Comparison of ENCODE assay signal across 13 mouse cellular contexts in the genomic region with DNA sequence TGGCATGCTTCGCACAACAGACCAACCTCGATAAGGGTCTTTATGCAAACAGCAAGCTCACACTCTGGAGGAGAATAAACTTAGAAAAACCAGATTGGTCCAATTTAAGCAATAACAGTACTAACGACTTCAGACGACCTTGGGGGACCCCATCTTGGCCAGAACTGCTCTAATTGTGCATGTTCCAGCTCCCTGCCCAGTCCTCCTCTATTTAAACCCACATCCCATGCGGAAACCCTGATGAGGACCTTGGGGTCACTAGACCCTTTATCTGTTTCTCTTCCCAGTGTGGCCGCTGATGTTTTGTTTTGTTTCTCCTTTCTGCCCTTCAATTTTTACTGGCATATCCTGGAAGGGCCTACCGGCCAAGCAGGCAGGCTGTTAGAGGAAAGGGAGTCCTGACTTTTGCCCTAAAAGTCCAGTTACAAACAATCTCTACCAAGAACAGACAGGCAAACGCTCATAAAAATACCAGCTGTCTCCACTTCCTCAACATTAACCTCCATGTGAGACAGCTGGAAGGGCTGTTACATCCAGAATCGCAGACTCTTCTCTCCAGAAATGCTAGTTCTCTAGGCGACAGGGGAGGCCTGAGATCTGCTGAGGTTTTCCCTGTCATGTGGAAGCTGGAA. TPM values are rescaled to one million over a fixed set of nuclear protein-coding genes. Genes with fewer than 3 reads are reported as not detected.
DNase-seq lines count a peak whose midpoint lies in the region; ATAC-seq and TF ChIP-seq lines count a peak whose summit lies in the region.
"Had no signal": no experiment of that assay in that cellular context is flagged by ENCODE, and none has a peak within 500 bp of the region (broad histone marks: within the 10 kb centered on the region; RNA-seq: fewer than 3 reads in every experiment).

No protein-coding gene starts in this region.

- 0 out of 2 replicates have a peak overlapping the region, but pooled peaks have one; percentile 22 for H3K9ac ChIP-seq in heart, adult 2 months (ENCODE audit: low read depth, low read length)
- no peak overlapping the region for H3K9ac ChIP-seq in kidney, embryonic 14.5 days (ENCODE audit: low read depth, low read length)
- H3K9ac ChIP-seq in limb, embryonic 14.5 days (ENCODE audit: low read depth, low read length, severe bottlenecking), result no peak overlapping the region
- H3K9ac ChIP-seq: liver, embryonic 14.5 days; midbrain, embryonic 12.5 days had no signal

- no peak for TF ChIP-seq CTCF in heart, adult 2 months (IDR thresholded peaks at IDR 0.05)

- intact Hi-C loops in heart, adult 2 months (cut with DNase I), result no loop called here
- intact Hi-C loops in heart, postnatal 14 days (cut with DNase I), result loop anchor here (5.0 kb wide), 1 partner anchor 32 kb away; no protein-coding TSS in a partner anchor

- no peak for TF ChIP-seq EP300 in heart, adult 2 months (IDR thresholded peaks at IDR 0.05; ENCODE audit: insufficient read depth, low read depth, low read length)

- no peaks in the 10 kb centered on the region for H3K27me3 ChIP-seq in heart, adult 2 months (ENCODE audit: control insufficient read depth, insufficient read depth, low read length)
- no peaks in the 10 kb centered on the region for H3K27me3 ChIP-seq in kidney, embryonic 14.5 days (ENCODE audit: control insufficient read depth, insufficient read depth, low read length)
- no peaks in the 10 kb centered on the region for H3K27me3 ChIP-seq in limb, embryonic 14.5 days (ENCODE audit: control insufficient read depth, insufficient read depth, low read length)

- H3K4me3 ChIP-seq in heart, adult 2 months, result no peak overlapping the region
- no peak overlapping the region for H3K4me3 ChIP-seq in kidney, embryonic 14.5 days (ENCODE audit: low read length)
- H3K4me3 ChIP-seq in limb, embryonic 14.5 days (replicated peaks; ENCODE audit: low read length), result no peak overlapping the region
- H3K4me3 ChIP-seq: hindbrain, embryonic 10.5 days; midbrain, embryonic 12.5 days had no signal

- TF ChIP-seq POLR2A in heart, adult 2 months (IDR thresholded peaks at IDR 0.05; ENCODE audit: insufficient read depth, low read depth, low read length), result peak; percentile 28; the same call in 1 of the 2 replicates
- no peak for TF ChIP-seq POLR2A in limb, embryonic 14.5 days (IDR thresholded peaks at IDR 0.05; ENCODE audit: borderline replicate concordance, extremely low read depth, insufficient read depth, insufficient read length)

- peaks cover 2% of the 10 kb centered on the region; the same call in 1 of the 2 replicates for H3K79me2 ChIP-seq in heart, adult 2 months (replicated peaks; ENCODE audit: control insufficient read depth, insufficient read depth, low read length)

- H3K36me3 ChIP-seq in heart, adult 2 months (ENCODE audit: control insufficient read depth, insufficient read depth, low read length), result peaks cover 12% of the 10 kb centered on the region
- no peaks in the 10 kb centered on the region for H3K36me3 ChIP-seq in kidney, embryonic 14.5 days (ENCODE audit: control insufficient read depth, insufficient read depth, low read length)
- no peaks in the 10 kb centered on the region for H3K36me3 ChIP-seq in limb, embryonic 14.5 days (ENCODE audit: control insufficient read depth, insufficient read depth, low read length)
- H3K36me3 ChIP-seq: hindbrain, embryonic 10.5 days; midbrain, embryonic 12.5 days had no signal

- WGBS in heart, adult 2 months, result 38% methylated on average over 10 of the region's 10 CpGs
- 29% methylated on average over 10 of the region's 10 CpGs for WGBS in kidney, embryonic 14.5 days
- 35% methylated on average over 10 of the region's 10 CpGs for WGBS in limb, embryonic 14.5 days

- H3K4me2 ChIP-seq in kidney, embryonic 14.5 days (replicated peaks; ENCODE audit: low read depth, low read length), result no peak overlapping the region
- H3K4me2 ChIP-seq in limb, embryonic 14.5 days (replicated peaks; ENCODE audit: low read depth, low read length, severe bottlenecking), result no peak overlapping the region
- H3K4me2 ChIP-seq: midbrain, embryonic 12.5 days had no signal

- H3K27ac ChIP-seq in heart, adult 2 months, result peak overlapping the region; percentile 49
- H3K27ac ChIP-seq in kidney, embryonic 14.5 days (ENCODE audit: low read depth, low read length), result peak overlapping the region; percentile 59
- H3K27ac ChIP-seq in limb, embryonic 14.5 days (replicated peaks; ENCODE audit: low read depth, low read length), result peak overlapping the region; percentile 45; the same call in 1 of the 2 replicates
- H3K27ac ChIP-seq: hindbrain, embryonic 10.5 days; liver, embryonic 14.5 days; midbrain, embryonic 12.5 days had no signal

- 0 out of 2 replicates have a peak, but pooled peaks cover 9% of the 10 kb centered on the region for H3K9me3 ChIP-seq in kidney, embryonic 14.5 days (ENCODE audit: control insufficient read depth, low read length)
- H3K9me3 ChIP-seq in limb, embryonic 14.5 days (ENCODE audit: control insufficient read depth, low read length), result peaks cover 6% of the 10 kb centered on the region; the same call in 1 of the 2 replicates
- H3K9me3 ChIP-seq: midbrain, embryonic 12.5 days had no signal

- peak in 1 of 2 experiments; percentile 32 for DNase-seq in heart, adult 2 months
- DNase-seq in heart, postnatal 14 days, result no peak
- DNase-seq in limb, embryonic 14.5 days (ENCODE audit: low spot score), result no peak
- no peak for DNase-seq in left cerebral cortex, adult 11 months (ENCODE audit: low spot score)
- no peak for DNase-seq in natural killer cell, adult 2 months (ENCODE audit: low spot score in 2 of 2)
- DNase-seq in neural tube, embryonic 10.5 days (ENCODE audit: extremely low spot score, low spot score), result no peak
- DNase-seq: embryo, embryonic 11 days; layer of hippocampus, adult 9-11 months had no signal

- ATAC-seq in granulocyte monocyte progenitor cell, adult 5-6 weeks (replicated peaks; ENCODE audit: poor library complexity, severe bottlenecking), result peak; percentile 34
- ATAC-seq in kidney, embryonic 14.5 days (ENCODE audit: low FRiP score, low TSS enrichment), result peak; percentile 68; the same call in 1 of the 2 replicates
- peak; percentile 32; the same call in 1 of the 2 replicates for ATAC-seq in limb, embryonic 14.5 days (ENCODE audit: low FRiP score, low read depth)

- H3K4me1 ChIP-seq in heart, adult 2 months (ENCODE audit: control insufficient read depth, insufficient read depth, low read length), result peaks cover 28% of the 10 kb centered on the region
- peaks cover 9% of the 10 kb centered on the region; the same call in 1 of the 2 replicates for H3K4me1 ChIP-seq in kidney, embryonic 14.5 days (ENCODE audit: control insufficient read depth, insufficient read depth, low read length)
- peaks cover 7% of the 10 kb centered on the region for H3K4me1 ChIP-seq in limb, embryonic 14.5 days (ENCODE audit: control insufficient read depth, insufficient read depth, low read length)
- H3K4me1 ChIP-seq: midbrain, embryonic 12.5 days had no signal

RNA-seq across cellular contexts. Expression of gene Mgat4a, which starts 36.0 kb away (rescaled TPM):
- total RNA-seq in heart, adult 2 months (2021), result 10 to 100 TPM in 1 of 2 experiments, 1 to 10 TPM in 1; 8.7 to 11.8 TPM
- polyA plus RNA-seq in heart, adult 2 months (2012; rRNA removed), result 4.5 and 7.6 TPM in 2 replicates
- total RNA-seq in heart, postnatal 14 days (2021), result 10 to 100 TPM; 16.2 to 16.9 TPM
- total RNA-seq in granulocyte monocyte progenitor cell, adult 5-6 weeks (2014; fragmentation: Nextera tagmentation), result 11.3 and 12.9 TPM in 2 replicates
- 12.9 and 16.0 TPM in 2 replicates for total RNA-seq in granulocyte monocyte progenitor cell, adult 5-6 weeks (2017)
- 7.1 and 9.5 TPM in 2 replicates for polyA plus RNA-seq in kidney, embryonic 14.5 days (2014; fragmentation: Nextera tagmentation; extraction: Ambion mirVana)
- polyA plus RNA-seq in limb, embryonic 14.5 days (2012; rRNA removed), result 6.8 and 8.2 TPM in 2 replicates
- polyA plus RNA-seq in limb, embryonic 14.5 days (2014; fragmentation: Nextera tagmentation; extraction: Ambion mirVana), result 9.0 TPM in 2 replicates
